Mouse (Mus musculus): ENCODE results near the gene Glt1d1.

DNA sequence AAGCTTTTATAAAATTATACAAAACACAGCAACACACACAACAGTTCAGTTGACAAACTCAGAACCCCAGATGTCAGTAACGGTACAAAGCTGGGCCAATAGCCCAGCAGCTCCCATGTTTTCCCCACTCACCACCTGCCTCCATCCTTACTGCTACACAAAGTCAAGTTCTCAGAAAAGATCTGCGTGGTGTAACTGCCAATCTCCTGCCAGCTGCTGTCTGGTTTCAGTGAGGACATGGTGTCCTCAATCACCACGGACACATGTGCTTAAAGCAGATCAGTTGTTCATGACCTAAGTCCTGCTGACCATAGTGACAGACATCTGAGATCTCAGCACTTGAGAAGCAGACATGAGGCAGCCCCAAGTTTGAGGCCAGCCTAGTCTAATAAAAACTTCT, 36.4 kb upstream of the Glt1d1 start:
- no peak for TF ChIP-seq CTCF (IDR thresholded peaks at IDR 0.05)
- no peak for TF ChIP-seq POLR2A (IDR thresholded peaks at IDR 0.05; ENCODE audit: insufficient read depth, low read depth, low read length)
